Mouse (Mus musculus) small intestine, adult 2 months (tissue): ENCODE data around the gene Upf1. TPM values are rescaled to one million over a fixed set of nuclear protein-coding genes. Genes with fewer than 3 reads are reported as not detected.

Experiments
- H3K27ac ChIP-seq: fragments of 200-500 bp; 2 replicates; pipeline ENCODE4 v1.5.1; 2012; ENCODE audit warnings: low read depth, low read length, control low read depth, inconsistent platforms; ENCODE audit not compliant: insufficient read depth
- H3K27me3 ChIP-seq: fragments of 200-500 bp; 2 replicates; pipeline ENCODE4 v1.6.1; 2012; ENCODE audit warnings: mild to moderate bottlenecking, moderate library complexity, low read length, inconsistent platforms; ENCODE audit not compliant: control insufficient read depth, insufficient read depth
- H3K36me3 ChIP-seq: fragments of 200-500 bp; 2 replicates; pipeline ENCODE4 v1.6.1; 2012; ENCODE audit warnings: mild to moderate bottlenecking, low read length, control low read depth, inconsistent platforms; ENCODE audit not compliant: control insufficient read depth, insufficient read depth
- H3K4me1 ChIP-seq: fragments of 200-500 bp; 2 replicates; pipeline ENCODE4 v1.6.1; 2012; ENCODE audit warnings: low read length, inconsistent platforms, mixed read lengths; ENCODE audit not compliant: control insufficient read depth, insufficient read depth, insufficient read length
- H3K4me3 ChIP-seq: fragments of 200-500 bp; 2 replicates; pipeline ENCODE4 v1.5.1; 2012; ENCODE audit warnings: low read depth, mild to moderate bottlenecking, control low read depth, inconsistent platforms, low read length, moderate library complexity
- CTCF ChIP-seq: fragments of 200-500 bp; IDR thresholded peaks from 2 replicates; pipeline ENCODE4 v1.5.1; 2012; ENCODE audit warnings: low read depth, mild to moderate bottlenecking, control low read depth, inconsistent platforms, low read length, moderate library complexity, mixed read lengths; ENCODE audit not compliant: insufficient replicate concordance, insufficient read length; ENCODE audit errors: extremely low read depth
- POLR2A ChIP-seq: fragments of 200-500 bp; IDR thresholded peaks from 2 replicates; pipeline ENCODE4 v1.6.1; 2012; ENCODE audit warnings: low read depth, mild to moderate bottlenecking, control low read depth, inconsistent platforms, low read length, moderate library complexity
- WGBS: fragments of 180-500 bp; shearing (Covaris S2); methylation state at CpG from one replicate; pipeline ENCODE4 v1.1.7; 2018; 5-methylcytosine and 5-hydroxymethylcytosine counted together
- polyA plus RNA-seq: library from polyadenylated mRNA; depleted of rRNA; stranded (reverse); fragments of >200 nt; gene quantifications from 2 replicates; pipeline ENCODE4 v1.2.3, GENCODE M21; 2012

The Upf1 gene
- polyA plus RNA-seq, 1 experiment: 43.8 TPM

- H3K4me1 ChIP-seq: peaks cover 5% of the 10 kb centered on the region; the same call in 1 of the 2 replicates
- peak overlapping the region; percentile 47 for H3K27ac ChIP-seq
- TF ChIP-seq CTCF: no peak
- no peak for TF ChIP-seq POLR2A
- under 1% methylated on average over 16 of the region's 16 CpGs for WGBS
- peaks cover 32% of the 10 kb centered on the region for H3K36me3 ChIP-seq
- no peaks in the 10 kb centered on the region for H3K27me3 ChIP-seq
- H3K4me3 ChIP-seq: peak overlapping the region; percentile 81
Observed at GRCm38 (mm10) chr8:70302901-70303300, 50.2 kb downstream of the Upf1 start.

GRCm38 (mm10) chr8:70302358-70302890, 50.7 kb downstream of the Upf1 start, which contains the start of the genes Ddx49 and Cope:
Gene Ddx49, minus strand, starts transcription at chr8:70302489.
Gene Cope, plus strand, starts transcription at chr8:70302518.
- no peaks in the 10 kb centered on the region for H3K27me3 ChIP-seq
- TF ChIP-seq POLR2A (peak; percentile 41; the same call in 1 of the 2 replicates), CTCF (no peak)
- H3K4me3 ChIP-seq: peak within 1 kb of the TSS; percentile 81
- peaks cover 32% of the 10 kb centered on the region for H3K36me3 ChIP-seq
- H3K4me1 ChIP-seq: peaks cover 5% of the 10 kb centered on the region; the same call in 1 of the 2 replicates
- peak within 1 kb of the TSS; percentile 47 for H3K27ac ChIP-seq
- under 1% methylated on average over 40 of the region's 40 CpGs for WGBS

- H3K27ac ChIP-seq: peak overlapping the region; percentile 36; the same call in 1 of the 2 replicates
- WGBS: 64% methylated on average over 3 of the region's 3 CpGs
- peaks cover 37% of the 10 kb centered on the region for H3K36me3 ChIP-seq
- no peak overlapping the region for H3K4me3 ChIP-seq
- TF ChIP-seq CTCF (no peak), POLR2A (no peak)
- peaks cover 5% of the 10 kb centered on the region; the same call in 1 of the 2 replicates for H3K4me1 ChIP-seq
- no peaks in the 10 kb centered on the region for H3K27me3 ChIP-seq
Observed at GRCm38 (mm10) chr8:70300881-70301280, 52.2 kb downstream of the Upf1 start.

- Histone ChIP-seq H3K27me3 (no peaks in the 10 kb centered on the region), H3K36me3 (peaks cover 55% of the 10 kb centered on the region), H3K4me1 (no peaks in the 10 kb centered on the region), H3K4me3 (no peak overlapping the region), H3K27ac (no peak overlapping the region)
- 77% methylated on average over 5 of the region's 5 CpGs for whole genome bisulfite sequencing
- TF ChIP-seq POLR2A (no peak), CTCF (no peak)
Observed at GRCm38 (mm10) chr8:70293988-70294405, 59.1 kb downstream of the Upf1 start.

- Histone ChIP-seq H3K27ac (no peak overlapping the region), H3K4me3 (no peak overlapping the region), H3K4me1 (no peaks in the 10 kb centered on the region), H3K27me3 (peaks cover 5% of the 10 kb centered on the region; the same call in 1 of the 2 replicates), H3K36me3 (no peaks in the 10 kb centered on the region; the same call in 1 of the 2 replicates)
- TF ChIP-seq POLR2A: no peak
- peak; percentile 40; the same call in 1 of the 2 replicates for TF ChIP-seq CTCF
- 90% methylated on average over 8 of the region's 8 CpGs for WGBS
Observed at GRCm38 (mm10) chr8:70286737-70287136, 66.3 kb downstream of the Upf1 start.

- Histone ChIP-seq H3K4me3 (no peak overlapping the region), H3K36me3 (no peaks in the 10 kb centered on the region), H3K27ac (no peak overlapping the region), H3K4me1 (no peaks in the 10 kb centered on the region), H3K27me3 (peaks cover 5% of the 10 kb centered on the region; the same call in 1 of the 2 replicates)
- 96% methylated on average over 15 of the region's 15 CpGs for WGBS
- TF ChIP-seq POLR2A (no peak), CTCF (no peak)
Observed at GRCm38 (mm10) chr8:70285304-70285703, 67.8 kb downstream of the Upf1 start.

GRCm38 (mm10) chr8:70284421-70284820, 68.7 kb downstream of the Upf1 start:
- Histone ChIP-seq H3K27ac (no peak overlapping the region), H3K27me3 (peaks cover 5% of the 10 kb centered on the region; the same call in 1 of the 2 replicates), H3K4me3 (no peak overlapping the region), H3K36me3 (no peaks in the 10 kb centered on the region), H3K4me1 (no peaks in the 10 kb centered on the region)
- TF ChIP-seq CTCF: no peak
- WGBS: 84% methylated on average over 5 of the region's 5 CpGs
